In the genomic region with DNA sequence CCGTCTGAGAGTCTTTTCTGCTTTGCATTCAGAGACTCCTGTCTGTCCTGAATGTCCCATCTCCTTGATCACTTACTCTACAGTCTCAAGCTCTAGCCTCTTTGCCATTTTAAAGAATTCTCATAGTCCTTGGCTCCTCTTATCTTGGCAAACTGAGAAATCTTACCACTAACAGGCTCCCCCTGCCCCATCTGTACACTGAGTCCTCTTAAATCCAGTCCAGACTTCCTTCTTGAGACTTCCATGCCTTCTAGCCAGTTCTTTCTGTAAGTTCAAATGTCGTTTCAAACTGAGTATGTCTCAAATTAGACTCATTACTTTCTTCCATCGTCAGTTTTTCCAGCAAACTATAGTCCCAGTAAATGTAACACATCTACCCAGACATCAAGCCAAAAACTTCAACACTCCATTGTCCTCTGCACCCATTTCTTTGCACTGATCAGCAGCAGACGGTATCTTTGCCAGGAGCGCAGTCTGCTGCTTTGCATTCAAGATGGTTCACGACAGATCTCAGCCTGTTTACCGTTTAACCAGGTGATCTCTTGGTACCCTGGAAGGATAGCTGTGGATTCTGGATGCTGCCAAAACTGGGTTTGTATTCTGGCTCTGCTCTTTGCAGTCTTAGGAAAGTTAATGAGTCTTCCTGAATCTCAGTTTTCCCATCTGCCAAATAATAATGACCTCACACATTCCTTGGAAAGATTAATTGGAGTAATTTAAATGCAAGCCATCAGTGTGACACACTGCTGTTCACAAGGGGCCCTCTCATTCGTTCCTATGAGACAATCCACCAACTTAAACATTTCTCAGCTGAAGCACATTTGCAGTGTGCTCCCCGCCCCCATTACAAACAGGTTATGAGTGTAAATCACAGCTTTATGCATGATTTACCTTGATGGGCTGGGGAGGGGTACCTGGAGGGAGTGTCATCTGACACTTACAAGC, we compare ENCODE assay signal across 17 mouse cellular contexts. TPM values are rescaled to one million over a fixed set of nuclear protein-coding genes. Genes with fewer than 3 reads are reported as not detected.
A peak's percentile ranks its signal among the peaks of the same experiment; 100 is the strongest.
DNase-seq lines count a peak whose midpoint lies in the region; ATAC-seq lines count a peak whose summit lies in the region.
"Had no signal": no experiment of that assay in that cellular context is flagged by ENCODE, and none has a peak within 500 bp of the region (broad histone marks: within the 10 kb centered on the region; RNA-seq: fewer than 3 reads in every experiment).

No protein-coding gene starts in this region.

- DNase-seq in hindbrain, embryonic 11.5 days (ENCODE audit: low spot score) = no peak
- DNase-seq in hindbrain, embryonic 14.5 days (ENCODE audit: low spot score) = no peak
- DNase-seq in embryo, embryonic 11 days = no peak
- no peak for DNase-seq in right cerebral cortex, postnatal 4 days
- DNase-seq: adrenal gland, adult 8-10 months; B cell, adult 2 months; cerebellum, adult 9-11 months; gastrocnemius, postnatal 25 days; lung, postnatal 14 days; right cerebral cortex, postnatal 25 days; thymus, adult 2 months had no signal

- H3K36me3 ChIP-seq in hindbrain, embryonic 12.5 days = no peaks in the 10 kb centered on the region
- H3K36me3 ChIP-seq in hindbrain, embryonic 11.5 days (ENCODE audit: control insufficient read depth, insufficient read depth, low read length) = no peaks in the 10 kb centered on the region
- H3K36me3 ChIP-seq in midbrain, embryonic 12.5 days = no peaks in the 10 kb centered on the region
- H3K36me3 ChIP-seq in midbrain, embryonic 15.5 days (replicated peaks) = no peaks in the 10 kb centered on the region
- H3K36me3 ChIP-seq in hindbrain, embryonic 14.5 days (replicated peaks; ENCODE audit: control insufficient read depth, insufficient read depth) = no peaks in the 10 kb centered on the region
- no peaks in the 10 kb centered on the region for H3K36me3 ChIP-seq in neural tube, embryonic 13.5 days
- H3K36me3 ChIP-seq: heart, embryonic 15.5 days; liver, embryonic 15.5 days had no signal

- no peak overlapping the region for H3K27ac ChIP-seq in hindbrain, embryonic 12.5 days
- no peak overlapping the region for H3K27ac ChIP-seq in hindbrain, embryonic 11.5 days (ENCODE audit: low read depth, low read length)
- H3K27ac ChIP-seq in midbrain, embryonic 12.5 days (replicated peaks) = no peak overlapping the region
- H3K27ac ChIP-seq in midbrain, embryonic 15.5 days = no peak overlapping the region
- H3K27ac ChIP-seq in hindbrain, embryonic 14.5 days = 0 out of 2 replicates have a peak overlapping the region, but pooled peaks have one; percentile 38
- no peak overlapping the region for H3K27ac ChIP-seq in neural tube, embryonic 13.5 days (replicated peaks)
- H3K27ac ChIP-seq: heart, embryonic 15.5 days; liver, embryonic 15.5 days had no signal

- H3K4me1 ChIP-seq in hindbrain, embryonic 12.5 days = no peaks in the 10 kb centered on the region
- no peaks in the 10 kb centered on the region for H3K4me1 ChIP-seq in hindbrain, embryonic 11.5 days (replicated peaks; ENCODE audit: control insufficient read depth, insufficient read depth, low read length)
- H3K4me1 ChIP-seq in midbrain, embryonic 12.5 days = no peaks in the 10 kb centered on the region
- no peaks in the 10 kb centered on the region for H3K4me1 ChIP-seq in midbrain, embryonic 15.5 days
- H3K4me1 ChIP-seq in hindbrain, embryonic 14.5 days (replicated peaks; ENCODE audit: control insufficient read depth, insufficient read depth, low read length) = no peaks in the 10 kb centered on the region
- H3K4me1 ChIP-seq in neural tube, embryonic 13.5 days (replicated peaks) = peaks cover 11% of the 10 kb centered on the region
- H3K4me1 ChIP-seq: liver, embryonic 15.5 days had no signal

- no peak overlapping the region for H3K4me2 ChIP-seq in hindbrain, embryonic 12.5 days (replicated peaks)
- H3K4me2 ChIP-seq in hindbrain, embryonic 11.5 days (replicated peaks; ENCODE audit: low read depth, low read length) = no peak overlapping the region
- H3K4me2 ChIP-seq in midbrain, embryonic 12.5 days (replicated peaks) = no peak overlapping the region
- no peak overlapping the region for H3K4me2 ChIP-seq in midbrain, embryonic 15.5 days
- no peak overlapping the region for H3K4me2 ChIP-seq in hindbrain, embryonic 14.5 days (replicated peaks)
- H3K4me2 ChIP-seq in neural tube, embryonic 13.5 days = no peak overlapping the region
- H3K4me2 ChIP-seq: heart, embryonic 15.5 days; liver, embryonic 15.5 days had no signal

- 0 out of 2 replicates have a peak, but pooled peaks have one; percentile 63 for ATAC-seq in hindbrain, embryonic 12.5 days (ENCODE audit: low FRiP score)
- no peak; the same call in 1 of the 2 replicates for ATAC-seq in hindbrain, embryonic 11.5 days (ENCODE audit: low FRiP score)
- 0 out of 2 replicates have a peak, but pooled peaks have one; percentile 9 for ATAC-seq in midbrain, embryonic 12.5 days (ENCODE audit: low FRiP score, low read depth)
- ATAC-seq in midbrain, embryonic 15.5 days (replicated peaks) = no peak
- peak; percentile 87; the same call in 1 of the 2 replicates for ATAC-seq in hindbrain, embryonic 14.5 days (ENCODE audit: low FRiP score)
- peak; percentile 75; the same call in 1 of the 2 replicates for ATAC-seq in neural tube, embryonic 13.5 days (ENCODE audit: low read depth)

- H3K27me3 ChIP-seq in hindbrain, embryonic 12.5 days = no peaks in the 10 kb centered on the region
- H3K27me3 ChIP-seq in hindbrain, embryonic 11.5 days (ENCODE audit: control insufficient read depth, insufficient read depth, low read length) = no peaks in the 10 kb centered on the region
- H3K27me3 ChIP-seq in midbrain, embryonic 12.5 days = no peaks in the 10 kb centered on the region
- no peaks in the 10 kb centered on the region for H3K27me3 ChIP-seq in midbrain, embryonic 15.5 days (replicated peaks)
- H3K27me3 ChIP-seq in hindbrain, embryonic 14.5 days (ENCODE audit: control insufficient read depth, insufficient read depth, low read length) = no peaks in the 10 kb centered on the region
- H3K27me3 ChIP-seq in neural tube, embryonic 13.5 days = no peaks in the 10 kb centered on the region
- H3K27me3 ChIP-seq: heart, embryonic 15.5 days; liver, embryonic 15.5 days had no signal

- WGBS in hindbrain, embryonic 12.5 days = 69% methylated on average over 9 of the region's 9 CpGs
- 74% methylated on average over 9 of the region's 9 CpGs for WGBS in hindbrain, embryonic 11.5 days
- WGBS in midbrain, embryonic 12.5 days = 80% methylated on average over 9 of the region's 9 CpGs
- WGBS in midbrain, embryonic 15.5 days = 77% methylated on average over 9 of the region's 9 CpGs
- WGBS in hindbrain, embryonic 14.5 days = 62% methylated on average over 9 of the region's 9 CpGs
- WGBS in neural tube, embryonic 13.5 days = 64% methylated on average over 9 of the region's 9 CpGs

- no peaks in the 10 kb centered on the region for H3K9me3 ChIP-seq in hindbrain, embryonic 12.5 days (replicated peaks)
- H3K9me3 ChIP-seq in hindbrain, embryonic 11.5 days (ENCODE audit: control insufficient read depth, low read length) = no peaks in the 10 kb centered on the region
- H3K9me3 ChIP-seq in midbrain, embryonic 12.5 days = no peaks in the 10 kb centered on the region
- no peaks in the 10 kb centered on the region for H3K9me3 ChIP-seq in midbrain, embryonic 15.5 days
- H3K9me3 ChIP-seq in hindbrain, embryonic 14.5 days (ENCODE audit: control insufficient read depth, low read length) = no peaks in the 10 kb centered on the region
- H3K9me3 ChIP-seq in neural tube, embryonic 13.5 days = no peaks in the 10 kb centered on the region
- H3K9me3 ChIP-seq: heart, embryonic 15.5 days; liver, embryonic 15.5 days had no signal

- no peak overlapping the region for H3K9ac ChIP-seq in hindbrain, embryonic 12.5 days
- H3K9ac ChIP-seq in hindbrain, embryonic 11.5 days (ENCODE audit: low read depth, low read length) = no peak overlapping the region
- H3K9ac ChIP-seq in midbrain, embryonic 12.5 days (replicated peaks) = no peak overlapping the region
- H3K9ac ChIP-seq in midbrain, embryonic 15.5 days = no peak overlapping the region
- H3K9ac ChIP-seq in hindbrain, embryonic 14.5 days = no peak overlapping the region
- no peak overlapping the region for H3K9ac ChIP-seq in neural tube, embryonic 13.5 days
- H3K9ac ChIP-seq: heart, embryonic 15.5 days; liver, embryonic 15.5 days had no signal

- no peak overlapping the region for H3K4me3 ChIP-seq in hindbrain, embryonic 12.5 days
- no peak overlapping the region for H3K4me3 ChIP-seq in hindbrain, embryonic 11.5 days (ENCODE audit: low read depth, low read length)
- H3K4me3 ChIP-seq in midbrain, embryonic 12.5 days = no peak overlapping the region
- H3K4me3 ChIP-seq in midbrain, embryonic 15.5 days = no peak overlapping the region
- H3K4me3 ChIP-seq in hindbrain, embryonic 14.5 days (replicated peaks; ENCODE audit: low read length) = no peak overlapping the region
- H3K4me3 ChIP-seq in neural tube, embryonic 13.5 days = no peak overlapping the region
- H3K4me3 ChIP-seq: heart, embryonic 15.5 days; liver, embryonic 15.5 days had no signal

RNA-seq across cellular contexts. Expression of gene Dab2, which starts 53.4 kb away (rescaled TPM):
- 63.5 and 81.0 TPM in 2 replicates for polyA plus RNA-seq in hindbrain, embryonic 12.5 days (2016; fragmentation: Nextera tagmentation; extraction: Ambion mirVana)
- polyA plus RNA-seq in hindbrain, embryonic 11.5 days (2014; fragmentation: Nextera tagmentation; extraction: Ambion mirVana) = 58.9 and 70.2 TPM in 2 replicates
- polyA plus RNA-seq in midbrain, embryonic 12.5 days (2016; fragmentation: Nextera tagmentation; extraction: Ambion mirVana) = 48.7 and 63.2 TPM in 2 replicates
- polyA plus RNA-seq in midbrain, embryonic 15.5 days (2015; fragmentation: Nextera tagmentation; extraction: Ambion mirVana) = 20.3 and 21.2 TPM in 2 replicates
- polyA plus RNA-seq in hindbrain, embryonic 14.5 days (2014; fragmentation: Nextera tagmentation; extraction: Ambion mirVana) = 23.3 and 29.0 TPM in 2 replicates
- polyA plus RNA-seq in neural tube, embryonic 13.5 days (2015; fragmentation: Nextera tagmentation; extraction: Ambion mirVana) = 30.8 and 37.9 TPM in 2 replicates

Comparison
In these comparisons a context has a peak if more than half of its experiments do, and no peak if none do; other contexts are left out.
1. ATAC-seq: peak in hindbrain, embryonic 12.5 days (single experiment), midbrain, embryonic 12.5 days (single experiment), hindbrain, embryonic 14.5 days (single experiment) and neural tube, embryonic 13.5 days (single experiment); none in hindbrain, embryonic 11.5 days (single experiment) and midbrain, embryonic 15.5 days (single experiment).